Mouse (Mus musculus) neural tube, embryonic 12.5 days (tissue): Measurements from ENCODE around the gene Cyp4a12a. TPM values are rescaled to one million over a fixed set of nuclear protein-coding genes. Genes with fewer than 3 reads are reported as not detected.
A peak's percentile ranks its signal among the peaks of the same experiment; 100 is the strongest.
"Not testable (repeated sequence)": the region's sequence is repeated elsewhere in the genome, so short reads cannot be mapped to it uniquely, and the experiment has no call there.

Experiments used
- ATAC-seq: fragments of 200-750 bp; cut with Nextera tagmentation; 2 replicates; pipeline ENCODE4 v1.8.0; 2017; ENCODE audit warnings: low read depth, mild to moderate bottlenecking, moderate TSS enrichment, moderate library complexity; ENCODE audit not compliant: low FRiP score
- H3K27ac ChIP-seq: fragments of 300-500 bp; sonication (generic); 2 replicates; pipeline ENCODE4 v1.5.1; 2016
- H3K27me3 ChIP-seq: fragments of 300-500 bp; sonication (generic); replicated peaks from 2 replicates; pipeline ENCODE4 v1.6.1; 2016; ENCODE audit warnings: mild to moderate bottlenecking
- H3K36me3 ChIP-seq: fragments of 300-500 bp; sonication (generic); 2 replicates; pipeline ENCODE4 v1.6.1; 2016; ENCODE audit warnings: mild to moderate bottlenecking
- H3K4me1 ChIP-seq: fragments of 300-500 bp; sonication (generic); 2 replicates; pipeline ENCODE4 v1.6.1; 2016
- H3K4me2 ChIP-seq: fragments of 300-500 bp; sonication (generic); replicated peaks from 2 replicates; pipeline ENCODE4 v1.6.1; 2016; ENCODE audit warnings: mild to moderate bottlenecking
- H3K4me3 ChIP-seq: fragments of 300-500 bp; sonication (generic); 2 replicates; pipeline ENCODE4 v1.5.1; 2016
- H3K9ac ChIP-seq: fragments of 300-500 bp; sonication (generic); 2 replicates; pipeline ENCODE4 v1.6.1; 2016; ENCODE audit warnings: mild to moderate bottlenecking
- H3K9me3 ChIP-seq: fragments of 300-500 bp; sonication (generic); 2 replicates; pipeline ENCODE4 v1.6.1; 2016; ENCODE audit warnings: mild to moderate bottlenecking
- WGBS: fragments of 180-500 bp; shearing (Covaris S2); methylation state at CpG from one replicate; pipeline ENCODE4 v1.1.7; 2016; 5-methylcytosine and 5-hydroxymethylcytosine counted together
- polyA plus RNA-seq: library from polyadenylated mRNA; unstranded; fragments of >200 nt; fragmentation: Nextera tagmentation; extraction: Ambion mirVana; gene quantifications from 2 replicates; pipeline ENCODE4 v1.2.1, GENCODE M21; 2016

Cyp4a12a gene
- not detected in 2 replicates for polyA plus RNA-seq

- not testable (repeated sequence) for H3K4me2 ChIP-seq, H3K36me3 ChIP-seq, H3K27me3 ChIP-seq, H3K4me1 ChIP-seq, H3K4me3 ChIP-seq, H3K9me3 ChIP-seq, H3K9ac ChIP-seq, H3K27ac ChIP-seq, ATAC-seq
Measured at GRCm38 (mm10) chr4:115298746-115299145, at the start of gene Cyp4a12a. TSS of gene Cyp4a12a (plus strand) at chr4:115299046.

DNA sequence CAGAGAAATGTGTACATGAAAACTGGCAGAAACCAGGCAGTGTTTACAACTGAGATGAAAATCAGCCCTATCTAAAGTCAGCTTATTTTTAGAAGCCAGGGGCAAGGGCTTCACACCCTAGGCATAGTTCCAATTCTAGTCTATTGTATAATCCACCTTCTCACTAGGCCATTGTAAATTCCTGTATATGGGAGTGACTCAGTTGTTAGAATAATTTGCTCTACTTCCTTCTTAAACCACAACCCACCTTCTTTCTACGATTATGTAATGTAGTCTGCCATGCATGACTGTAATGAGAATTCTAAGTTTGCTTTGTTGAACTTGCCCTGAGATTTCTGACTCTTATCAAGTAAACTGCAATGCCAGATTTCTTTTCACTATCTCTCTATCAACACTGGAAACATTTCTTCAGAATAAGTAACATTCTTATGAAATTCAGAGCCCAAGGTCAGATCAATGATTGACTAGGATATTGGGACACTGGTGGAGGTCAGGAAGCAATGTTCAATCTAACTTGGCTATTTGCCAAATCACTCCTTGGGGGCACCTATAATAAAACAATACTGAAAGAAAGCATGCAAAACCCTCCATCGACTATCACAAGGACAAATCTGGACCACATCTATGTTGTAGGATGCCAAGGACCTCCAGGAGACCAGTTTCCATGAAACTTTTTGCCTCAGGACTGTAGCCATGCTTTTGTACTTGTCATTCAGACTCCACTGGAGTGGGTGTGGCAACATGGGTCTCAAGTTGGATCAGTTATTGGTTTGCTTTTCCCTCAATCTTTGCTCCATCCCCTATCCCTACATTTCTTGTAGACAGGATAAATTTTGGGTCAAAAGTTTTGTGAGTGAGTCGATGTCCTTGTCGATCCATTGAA, 33.9 kb upstream of the Cyp4a12a start:
- H3K4me3 ChIP-seq, ATAC-seq: not testable (repeated sequence)

GRCm38 (mm10) chr4:115278215-115278982, 20.4 kb upstream of the Cyp4a12a start:
- H3K27me3 ChIP-seq, H3K4me1 ChIP-seq, H3K9ac ChIP-seq, H3K36me3 ChIP-seq, H3K4me3 ChIP-seq, ATAC-seq, H3K27ac ChIP-seq, H3K4me2 ChIP-seq, H3K9me3 ChIP-seq: not testable (repeated sequence)
- WGBS, result 85% methylated on average over 2 of the region's 3 CpGs

More for the DNA sequence above, 33.9 kb upstream of the Cyp4a12a start:
- H3K4me1 ChIP-seq, H3K27me3 ChIP-seq, H3K36me3 ChIP-seq, H3K9me3 ChIP-seq, H3K27ac ChIP-seq, H3K4me2 ChIP-seq, H3K9ac ChIP-seq: not testable (repeated sequence)
- WGBS, result 83% methylated on average over 3 of the region's 4 CpGs

DNA sequence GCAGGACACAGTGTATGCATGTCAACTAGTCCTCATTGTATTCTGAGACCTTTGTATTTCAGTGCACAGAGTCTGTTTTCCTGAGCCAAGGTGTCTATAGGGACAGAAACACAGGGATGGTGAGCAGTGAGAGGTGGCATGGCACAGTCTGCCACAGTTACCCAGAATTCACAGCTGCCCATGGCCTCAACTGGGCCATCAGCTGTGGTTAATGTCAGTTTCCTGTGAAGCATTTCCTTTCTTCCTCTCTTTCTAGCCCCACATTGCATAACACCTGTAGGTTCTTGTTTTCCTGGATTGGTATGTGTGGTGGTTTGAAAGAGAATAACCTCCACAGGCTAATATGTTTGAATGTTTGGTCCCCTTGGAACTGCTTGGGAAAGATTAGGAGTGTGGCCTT, 18.5 kb upstream of the Cyp4a12a start:
- peak; percentile 39; the same call in 1 of the 2 replicates for ATAC-seq
- H3K36me3 ChIP-seq, result no peaks in the 10 kb centered on the region
- no peak overlapping the region for H3K4me3 ChIP-seq
- no peaks in the 10 kb centered on the region for H3K4me1 ChIP-seq
- H3K27me3 ChIP-seq, result no peaks in the 10 kb centered on the region
- H3K9me3 ChIP-seq, result no peaks in the 10 kb centered on the region
- H3K9ac ChIP-seq, result 0 out of 2 replicates have a peak overlapping the region, but pooled peaks have one; percentile 44
- H3K4me2 ChIP-seq, result peak overlapping the region; percentile 63
- no peak overlapping the region for H3K27ac ChIP-seq

DNA sequence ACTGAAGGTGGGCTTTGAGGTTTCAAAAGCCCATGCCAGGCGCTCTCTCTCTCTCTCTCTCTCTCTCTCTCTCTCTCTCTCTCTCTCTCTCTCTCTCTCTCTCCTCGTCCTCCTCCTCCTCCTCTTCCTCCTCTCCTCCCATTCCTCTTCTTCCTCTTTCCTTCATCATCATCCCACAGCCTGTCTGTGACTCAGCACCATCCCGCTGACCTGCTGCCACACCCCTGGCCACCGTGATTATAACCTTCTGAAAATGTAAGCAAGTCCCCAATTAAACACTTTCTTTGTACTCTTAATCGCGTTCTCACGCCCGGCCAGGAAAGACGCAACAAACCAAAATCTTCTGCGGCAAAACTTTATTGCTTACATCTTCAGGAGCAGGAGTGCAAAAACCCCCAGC, 18.1 kb upstream of the Cyp4a12a start:
- H3K36me3 ChIP-seq, H3K9me3 ChIP-seq, H3K4me1 ChIP-seq, H3K27ac ChIP-seq, H3K27me3 ChIP-seq: not testable (repeated sequence)
- 13% methylated on average over 10 of the region's 10 CpGs for WGBS
- peak; percentile 60 for ATAC-seq
- H3K9ac ChIP-seq, result 0 out of 2 replicates have a peak overlapping the region, but pooled peaks have one; percentile 44
- peak overlapping the region; percentile 63 for H3K4me2 ChIP-seq
- peak overlapping the region; percentile 25 for H3K4me3 ChIP-seq

DNA sequence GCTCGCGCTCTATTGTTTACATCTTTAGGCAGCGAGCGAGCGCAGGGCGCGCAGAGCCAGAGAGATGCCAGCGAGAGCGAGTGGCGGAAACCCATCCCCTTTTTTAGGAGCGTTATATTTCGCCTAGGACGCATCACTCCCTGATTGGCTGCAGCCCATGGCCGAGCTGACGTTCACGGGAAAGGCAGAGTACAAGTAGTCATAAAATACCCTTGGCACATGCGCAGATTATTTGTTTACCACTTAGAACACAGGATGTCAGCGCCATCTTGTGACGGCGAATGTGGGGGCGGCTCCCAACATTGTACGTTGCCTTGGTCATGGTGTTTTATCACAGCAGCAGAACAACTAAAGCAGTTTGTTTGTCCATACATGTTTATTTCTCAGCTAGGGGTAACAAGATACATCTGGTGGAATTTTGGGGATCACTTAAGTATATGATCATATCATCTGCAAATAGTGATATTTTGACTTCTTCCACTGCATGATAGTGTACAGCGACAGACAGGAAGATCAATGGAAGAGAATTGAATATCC, 17.5 kb upstream of the Cyp4a12a start:
- peak; percentile 78 for ATAC-seq
- H3K4me3 ChIP-seq, result peak overlapping the region; percentile 25
- H3K4me2 ChIP-seq, result peak overlapping the region; percentile 63
- H3K36me3 ChIP-seq, H3K27me3 ChIP-seq, H3K4me1 ChIP-seq, H3K9me3 ChIP-seq, H3K27ac ChIP-seq, H3K9ac ChIP-seq: not testable (repeated sequence)
- 13% methylated on average over 23 of the region's 23 CpGs for WGBS

- not testable (repeated sequence) for H3K9ac ChIP-seq, ATAC-seq, H3K27ac ChIP-seq, H3K4me3 ChIP-seq, H3K4me2 ChIP-seq, H3K27me3 ChIP-seq, H3K9me3 ChIP-seq, H3K36me3 ChIP-seq, H3K4me1 ChIP-seq
Measured at GRCm38 (mm10) chr4:115325722-115326121, 26.9 kb downstream of the Cyp4a12a start.

- not testable (repeated sequence) for H3K4me1 ChIP-seq, H3K27ac ChIP-seq, H3K9me3 ChIP-seq, H3K27me3 ChIP-seq, ATAC-seq, H3K4me3 ChIP-seq, H3K9ac ChIP-seq, H3K36me3 ChIP-seq, H3K4me2 ChIP-seq
- 92% methylated on average over 3 of the region's 3 CpGs for WGBS
Measured at GRCm38 (mm10) chr4:115365624-115366023, 66.8 kb downstream of the Cyp4a12a start.

DNA sequence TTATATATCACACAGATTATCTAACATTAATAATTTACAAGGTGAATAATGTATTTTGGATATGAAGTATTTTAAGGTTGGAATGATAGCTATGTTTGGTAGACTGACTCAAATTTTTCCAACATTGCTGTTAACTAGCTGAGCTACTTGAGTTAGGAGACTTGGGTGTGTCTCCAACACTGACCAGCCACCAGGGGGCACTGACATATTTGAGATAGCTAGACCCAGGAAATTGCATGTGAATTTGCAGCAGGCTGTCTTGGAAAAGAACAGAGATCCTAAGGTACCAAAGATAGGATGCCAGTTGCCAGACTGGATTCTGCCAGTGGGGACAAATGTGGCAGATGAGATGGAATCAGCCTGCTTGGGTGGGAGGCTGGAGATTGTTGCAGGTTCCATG, 69.2 kb downstream of the Cyp4a12a start:
- not testable (repeated sequence) for ATAC-seq, H3K9ac ChIP-seq, H3K9me3 ChIP-seq, H3K4me2 ChIP-seq, H3K36me3 ChIP-seq, H3K27ac ChIP-seq, H3K4me3 ChIP-seq, H3K4me1 ChIP-seq, H3K27me3 ChIP-seq

Other genes starting within 250 kb of the Cyp4a12a start
- gene Tal1, start 242.6 kb upstream of the Cyp4a12a start, polyA plus RNA-seq, result 3.0 and 3.3 TPM in 2 replicates
- gene Pdzk1ip1, start 210.3 kb upstream of the Cyp4a12a start, polyA plus RNA-seq, result 8.0 and 9.5 TPM in 2 replicates
- 2.3 and 3.2 TPM in 2 replicates for gene Cyp4x1, start 164.8 kb upstream of the Cyp4a12a start, polyA plus RNA-seq
- gene Cyp4a29, start 57.0 kb upstream of the Cyp4a12a start, polyA plus RNA-seq, result not detected in 2 replicates
- not detected in 2 replicates for gene Cyp4a12b, start 112.6 kb downstream of the Cyp4a12a start, polyA plus RNA-seq
- not detected in 2 replicates for gene Cyp4a30b, start 153.6 kb downstream of the Cyp4a12a start, polyA plus RNA-seq
- gene Cyp4a14, start 197.1 kb downstream of the Cyp4a12a start, polyA plus RNA-seq, result not detected in 2 replicates
- gene Cyp4a10, start 219.2 kb downstream of the Cyp4a12a start, polyA plus RNA-seq, result not detected in 2 replicates